Mouse (Mus musculus) embryonic fibroblast, embryonic 13.5 days (primary cell): ENCODE measurements at regions not wholly inside any gene's neighbourhood (a gene's known extent, or its start where the extent isn't known, plus 50 kb on each side); places are given as distances from the start of the nearest gene placed in this dataset.

Experiments
- CTCF ChIP-seq: IDR thresholded peaks from 2 replicates; pipeline ENCODE4 v1.5.1; 2011; ENCODE audit warnings: mild to moderate bottlenecking, control low read depth, low read length, moderate library complexity, borderline replicate concordance; ENCODE audit not compliant: insufficient read depth
- POLR2A ChIP-seq: IDR thresholded peaks from 2 replicates; pipeline ENCODE4 v1.6.1; 2011; ENCODE audit warnings: low read depth, mild to moderate bottlenecking, control low read depth, low read length, moderate library complexity

DNA sequence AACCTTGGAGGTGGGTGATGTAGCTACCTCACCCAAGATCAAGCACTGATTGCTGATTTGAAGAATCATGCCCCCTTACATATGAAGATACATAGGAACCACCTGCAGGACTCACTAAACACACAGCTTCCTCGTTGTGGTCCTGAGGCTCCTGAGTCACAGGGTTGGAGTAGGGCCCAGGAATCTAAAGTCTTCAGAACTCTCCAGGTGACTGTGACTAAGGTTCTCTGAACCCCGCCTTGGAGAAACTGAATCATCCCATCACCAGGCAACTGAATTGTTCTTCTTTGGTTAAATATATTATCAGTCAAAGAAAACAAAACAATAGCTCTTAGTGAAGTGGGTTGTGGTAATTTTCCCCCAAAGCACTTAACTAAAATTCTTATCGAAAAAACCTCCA is 125.8 kb upstream of the Bmp4 start:
- TF ChIP-seq POLR2A: no peak
- TF ChIP-seq CTCF: no peak
